Mouse (Mus musculus) hindbrain, embryonic 12.5 days (tissue): Measurements from ENCODE around the gene Nsg1. TPM values are rescaled to one million over a fixed set of nuclear protein-coding genes. Genes with fewer than 3 reads are reported as not detected.

Experiments used
- ATAC-seq: fragments of 200-750 bp; cut with Nextera tagmentation; 2 replicates; pipeline ENCODE4 v1.8.0; 2017; ENCODE audit warnings: moderate TSS enrichment; ENCODE audit not compliant: low FRiP score
- H3K27ac ChIP-seq: fragments of 300-500 bp; sonication (generic); 2 replicates; pipeline ENCODE4 v1.5.1; 2016; ENCODE audit warnings: mild to moderate bottlenecking
- H3K27me3 ChIP-seq: fragments of 300-500 bp; sonication (generic); 2 replicates; pipeline ENCODE4 v1.6.1; 2016; ENCODE audit warnings: mild to moderate bottlenecking
- H3K36me3 ChIP-seq: fragments of 300-500 bp; sonication (generic); 2 replicates; pipeline ENCODE4 v1.6.1; 2016; ENCODE audit warnings: mild to moderate bottlenecking
- H3K4me1 ChIP-seq: fragments of 300-500 bp; sonication (generic); 2 replicates; pipeline ENCODE4 v1.6.1; 2016
- H3K4me2 ChIP-seq: fragments of 300-500 bp; sonication (generic); replicated peaks from 2 replicates; pipeline ENCODE4 v1.6.1; 2016; ENCODE audit warnings: mild to moderate bottlenecking
- H3K4me3 ChIP-seq: fragments of 300-500 bp; sonication (generic); 2 replicates; pipeline ENCODE4 v1.5.1; 2016; ENCODE audit warnings: mild to moderate bottlenecking
- H3K9ac ChIP-seq: fragments of 300-500 bp; sonication (generic); 2 replicates; pipeline ENCODE4 v1.6.1; 2016; ENCODE audit warnings: mild to moderate bottlenecking, moderate library complexity
- H3K9me3 ChIP-seq: fragments of 300-500 bp; sonication (generic); replicated peaks from 2 replicates; pipeline ENCODE4 v1.6.1; 2016; ENCODE audit warnings: mild to moderate bottlenecking
- WGBS: fragments of 180-500 bp; shearing (Covaris S2); methylation state at CpG from one replicate; pipeline ENCODE4 v1.1.7; 2016; 5-methylcytosine and 5-hydroxymethylcytosine counted together
- polyA plus RNA-seq: library from polyadenylated mRNA; unstranded; fragments of >200 nt; fragmentation: Nextera tagmentation; extraction: Ambion mirVana; gene quantifications from 2 replicates; pipeline ENCODE4 v1.2.1, GENCODE M21; 2016

Gene Nsg1
- polyA plus RNA-seq, 1 experiment from 2014 or later: 447 TPM

- Histone ChIP-seq H3K9ac (no peak overlapping the region), H3K27ac (no peak overlapping the region), H3K4me2 (no peak overlapping the region), H3K9me3 (no peaks in the 10 kb centered on the region), H3K27me3 (no peaks in the 10 kb centered on the region), H3K4me1 (no peaks in the 10 kb centered on the region), H3K4me3 (no peak overlapping the region), H3K36me3 (peaks cover 19% of the 10 kb centered on the region)
- no peak for ATAC-seq
- WGBS: 88% methylated on average over 2 of the region's 2 CpGs
Measured at GRCm38 (mm10) chr5:38129339-38129738, 30.4 kb downstream of the Nsg1 start.

- peaks cover 21% of the 10 kb centered on the region for H3K36me3 ChIP-seq
- 89% methylated on average over 13 of the region's 13 CpGs for WGBS
- no peak overlapping the region for H3K27ac ChIP-seq
- no peak overlapping the region for H3K4me2 ChIP-seq
- H3K4me3 ChIP-seq: no peak overlapping the region
- H3K9me3 ChIP-seq: no peaks in the 10 kb centered on the region
- no peaks in the 10 kb centered on the region for H3K4me1 ChIP-seq
- H3K27me3 ChIP-seq: no peaks in the 10 kb centered on the region
- ATAC-seq: no peak
- H3K9ac ChIP-seq: no peak overlapping the region
Measured at GRCm38 (mm10) chr5:38126519-38127306, 33.0 kb downstream of the Nsg1 start.

GRCm38 (mm10) chr5:38121699-38122098 lies 38.0 kb downstream of the Nsg1 start:
- peaks cover 17% of the 10 kb centered on the region; the same call in 1 of the 2 replicates for H3K36me3 ChIP-seq
- H3K4me3 ChIP-seq: no peak overlapping the region
- H3K9ac ChIP-seq: no peak overlapping the region
- no peaks in the 10 kb centered on the region for H3K4me1 ChIP-seq
- H3K27ac ChIP-seq: no peak overlapping the region
- H3K4me2 ChIP-seq: no peak overlapping the region
- no peaks in the 10 kb centered on the region for H3K9me3 ChIP-seq
- no peak for ATAC-seq
- H3K27me3 ChIP-seq: no peaks in the 10 kb centered on the region
- WGBS: 88% methylated on average over 7 of the region's 7 CpGs

DNA sequence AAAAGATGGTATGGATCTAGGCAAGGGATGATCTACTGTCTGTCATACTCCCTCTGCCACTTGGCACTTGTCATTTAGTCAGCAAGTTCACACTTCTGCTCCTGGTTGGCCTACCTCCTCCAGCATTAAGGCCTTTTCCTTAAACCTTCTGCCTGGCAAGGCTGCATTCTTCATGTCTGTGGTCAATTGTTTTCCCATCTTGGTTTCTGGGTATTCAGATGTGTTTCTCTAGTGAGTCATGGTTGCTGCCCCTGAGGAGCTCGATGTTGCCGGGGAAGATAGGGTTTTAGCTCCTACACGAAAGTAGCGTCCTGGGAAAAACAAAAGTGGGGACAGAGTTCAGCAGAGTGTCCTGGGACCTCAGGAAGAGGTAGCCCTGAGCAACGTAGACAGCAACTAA lies 40.4 kb downstream of the Nsg1 start:
- Histone ChIP-seq H3K36me3 (peaks cover 20% of the 10 kb centered on the region; the same call in 1 of the 2 replicates), H3K27me3 (no peaks in the 10 kb centered on the region), H3K9ac (no peak overlapping the region), H3K4me3 (no peak overlapping the region), H3K9me3 (no peaks in the 10 kb centered on the region), H3K4me2 (no peak overlapping the region), H3K4me1 (no peaks in the 10 kb centered on the region), H3K27ac (no peak overlapping the region)
- no peak for ATAC-seq
- 89% methylated on average over 5 of the region's 5 CpGs for WGBS

- 78% methylated on average over 1 of the region's 1 CpGs for WGBS
- no peaks in the 10 kb centered on the region for H3K27me3 ChIP-seq
Measured at GRCm38 (mm10) chr5:38117056-38117455, 42.7 kb downstream of the Nsg1 start.

DNA sequence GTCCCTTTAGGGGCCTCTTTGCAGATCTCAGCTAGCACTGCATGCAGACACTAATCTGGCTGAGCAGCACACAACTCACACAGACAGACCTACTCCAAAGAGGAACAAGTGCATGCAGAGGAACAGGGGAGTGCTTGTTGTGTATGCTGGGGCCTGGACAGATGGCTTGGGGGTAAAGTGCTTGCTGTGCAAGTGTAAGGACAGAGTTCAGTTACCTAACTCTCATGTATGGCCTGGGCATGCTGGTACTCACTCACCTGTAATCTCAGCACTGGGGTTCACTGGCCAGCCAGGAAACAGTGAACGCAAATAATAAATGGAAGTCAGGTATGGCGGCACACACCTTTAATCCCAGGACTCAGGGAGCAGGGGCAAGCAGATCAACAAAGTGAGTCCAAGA lies 45.2 kb downstream of the Nsg1 start:
- Histone ChIP-seq H3K27me3 (no peaks in the 10 kb centered on the region), H3K9me3 (no peaks in the 10 kb centered on the region), H3K36me3 (peaks cover 24% of the 10 kb centered on the region; the same call in 1 of the 2 replicates), H3K4me1 (no peaks in the 10 kb centered on the region), H3K9ac (no peak overlapping the region), H3K27ac (no peak overlapping the region), H3K4me2 (no peak overlapping the region), H3K4me3 (no peak overlapping the region)
- WGBS: 92% methylated on average over 2 of the region's 2 CpGs
- ATAC-seq: no peak

More at GRCm38 (mm10) chr5:38117056-38117455, 42.7 kb downstream of the Nsg1 start:
- H3K4me3 ChIP-seq: no peak overlapping the region
- H3K36me3 ChIP-seq: peaks cover 18% of the 10 kb centered on the region; the same call in 1 of the 2 replicates
- no peaks in the 10 kb centered on the region for H3K4me1 ChIP-seq
- ATAC-seq: no peak
- H3K27ac ChIP-seq: no peak overlapping the region
- no peaks in the 10 kb centered on the region for H3K9me3 ChIP-seq
- H3K4me2 ChIP-seq: no peak overlapping the region
- no peak overlapping the region for H3K9ac ChIP-seq

- H3K9ac ChIP-seq: no peak overlapping the region
- 87% methylated on average over 10 of the region's 10 CpGs for WGBS
- H3K9me3 ChIP-seq: no peaks in the 10 kb centered on the region
- no peak overlapping the region for H3K27ac ChIP-seq
- ATAC-seq: no peak
- H3K4me1 ChIP-seq: no peaks in the 10 kb centered on the region
- no peaks in the 10 kb centered on the region for H3K27me3 ChIP-seq
- no peak overlapping the region for H3K4me3 ChIP-seq
- H3K36me3 ChIP-seq: peaks cover 17% of the 10 kb centered on the region; the same call in 1 of the 2 replicates
- H3K4me2 ChIP-seq: no peak overlapping the region
Measured at GRCm38 (mm10) chr5:38106807-38107206, 52.9 kb downstream of the Nsg1 start.

- Histone ChIP-seq H3K9me3 (no peaks in the 10 kb centered on the region), H3K27ac (no peak overlapping the region), H3K4me2 (no peak overlapping the region), H3K4me1 (no peaks in the 10 kb centered on the region), H3K9ac (no peak overlapping the region), H3K4me3 (no peak overlapping the region), H3K27me3 (no peaks in the 10 kb centered on the region), H3K36me3 (peaks cover 17% of the 10 kb centered on the region; the same call in 1 of the 2 replicates)
- ATAC-seq: no peak
- 92% methylated on average over 14 of the region's 14 CpGs for WGBS
Measured at GRCm38 (mm10) chr5:38106080-38106697, 53.5 kb downstream of the Nsg1 start.

GRCm38 (mm10) chr5:38102945-38103344 lies 56.8 kb downstream of the Nsg1 start:
- no peak for ATAC-seq
- H3K27ac ChIP-seq: no peak overlapping the region
- WGBS: 92% methylated on average over 2 of the region's 2 CpGs

GRCm38 (mm10) chr5:38099139-38099676 lies 60.5 kb downstream of the Nsg1 start:
- no peak overlapping the region for H3K9ac ChIP-seq
- H3K27me3 ChIP-seq: no peaks in the 10 kb centered on the region
- H3K9me3 ChIP-seq: no peaks in the 10 kb centered on the region
- no peak overlapping the region for H3K4me3 ChIP-seq
- no peaks in the 10 kb centered on the region for H3K36me3 ChIP-seq
- no peak overlapping the region for H3K4me2 ChIP-seq
- H3K27ac ChIP-seq: no peak overlapping the region
- no peaks in the 10 kb centered on the region for H3K4me1 ChIP-seq
- WGBS: 96% methylated on average over 2 of the region's 2 CpGs
- ATAC-seq: no peak

More at GRCm38 (mm10) chr5:38102945-38103344, 56.8 kb downstream of the Nsg1 start:
- no peak overlapping the region for H3K4me2 ChIP-seq
- H3K4me3 ChIP-seq: no peak overlapping the region
- no peaks in the 10 kb centered on the region for H3K27me3 ChIP-seq
- H3K9me3 ChIP-seq: no peaks in the 10 kb centered on the region
- H3K9ac ChIP-seq: no peak overlapping the region
- H3K36me3 ChIP-seq: 0 out of 2 replicates have a peak, but pooled peaks cover 4% of the 10 kb centered on the region
- no peaks in the 10 kb centered on the region for H3K4me1 ChIP-seq

DNA sequence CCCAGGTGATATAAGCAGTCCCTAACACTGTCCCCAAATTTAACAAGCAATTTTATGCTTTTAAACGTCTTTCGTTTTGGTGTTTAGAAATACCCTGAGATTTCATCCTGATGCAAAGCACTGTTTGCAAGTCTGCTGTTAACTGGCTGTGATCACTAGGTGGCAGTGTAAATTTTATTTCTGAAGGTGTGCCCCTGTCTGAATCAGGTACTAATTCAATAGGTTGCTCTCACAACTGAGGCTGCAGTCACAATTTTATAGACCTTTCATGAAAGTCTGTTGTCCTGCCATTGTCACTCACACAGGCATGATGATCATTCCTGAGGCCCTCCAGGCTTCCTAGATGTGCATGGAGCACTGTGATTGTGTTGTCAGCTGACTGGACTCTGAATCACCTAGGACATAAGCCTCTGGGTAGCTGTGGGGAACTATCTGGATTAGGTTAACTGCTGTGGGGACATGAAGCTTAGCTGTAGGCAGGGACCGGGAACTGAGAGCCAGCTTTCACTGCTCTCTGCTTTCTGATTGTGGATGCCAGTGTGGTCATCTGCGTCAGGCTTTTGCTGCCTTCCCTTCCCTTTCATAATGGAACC lies 62.1 kb downstream of the Nsg1 start:
- no peak overlapping the region for H3K9ac ChIP-seq
- H3K4me2 ChIP-seq: no peak overlapping the region
- no peaks in the 10 kb centered on the region for H3K27me3 ChIP-seq
- H3K4me1 ChIP-seq: no peaks in the 10 kb centered on the region
- H3K9me3 ChIP-seq: no peaks in the 10 kb centered on the region
- H3K27ac ChIP-seq: no peak overlapping the region
- H3K36me3 ChIP-seq: no peaks in the 10 kb centered on the region
- 77% methylated on average over 4 of the region's 4 CpGs for WGBS
- ATAC-seq: no peak
- H3K4me3 ChIP-seq: no peak overlapping the region

DNA sequence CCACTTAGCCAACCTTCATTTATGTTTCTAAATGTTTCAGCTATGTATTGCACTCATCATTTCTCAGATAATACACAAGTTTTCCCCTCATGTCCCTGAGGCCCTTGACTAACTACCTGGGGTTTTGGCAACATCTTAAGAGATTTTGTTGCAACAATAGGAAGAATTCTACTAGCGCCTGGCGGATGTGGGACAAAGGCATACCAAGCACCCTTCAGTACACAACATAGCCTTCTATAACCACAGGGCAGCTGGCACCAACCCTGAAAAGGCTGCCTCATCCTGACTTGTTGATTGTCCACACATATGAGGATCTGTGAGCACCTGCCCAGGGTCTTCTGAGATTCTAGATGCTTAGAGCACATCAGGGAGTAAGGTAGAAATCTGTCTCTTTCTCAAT lies 65.4 kb downstream of the Nsg1 start:
- WGBS: 90% methylated on average over 2 of the region's 2 CpGs
- no peak overlapping the region for H3K27ac ChIP-seq
- peaks cover 4% of the 10 kb centered on the region; the same call in 1 of the 2 replicates for H3K4me1 ChIP-seq
- H3K9ac ChIP-seq: no peak overlapping the region
- no peak overlapping the region for H3K4me3 ChIP-seq
- no peak for ATAC-seq
- no peaks in the 10 kb centered on the region for H3K36me3 ChIP-seq
- H3K27me3 ChIP-seq: no peaks in the 10 kb centered on the region
- no peaks in the 10 kb centered on the region for H3K9me3 ChIP-seq
- no peak overlapping the region for H3K4me2 ChIP-seq
